Mouse (Mus musculus) lung, postnatal 0 days (tissue): Measurements from ENCODE around the gene Fam222b.

Experiments
- CTCF ChIP-seq: IDR thresholded peaks from 2 replicates; pipeline ENCODE4 v1.5.1; 2016; ENCODE audit warnings: antibody characterized with exemption, mild to moderate bottlenecking
- EP300 ChIP-seq: IDR thresholded peaks from 2 replicates; pipeline ENCODE4 v1.6.1; 2016; ENCODE audit warnings: antibody characterized with exemption, mild to moderate bottlenecking, control low read depth

- TF ChIP-seq CTCF (no peak), EP300 (no peak)
These were observed 72.9 kb downstream of the Fam222b start for GRCm38 (mm10) chr11:78167257-78167959.
